Mouse (Mus musculus) lung, embryonic 16.5 days (tissue): ENCODE measurements at regions not wholly inside any gene's neighbourhood (a gene's known extent, or its start where the extent isn't known, plus 50 kb on each side); places are given as distances from the start of the nearest gene placed in this dataset.

Experiments used
- ATAC-seq: fragments of 200-750 bp; cut with Nextera tagmentation; 2 replicates; pipeline ENCODE4 v1.8.0; 2017; ENCODE audit warnings: low read depth, mild to moderate bottlenecking, moderate library complexity
- H3K27ac ChIP-seq: fragments of 300-500 bp; sonication (generic); 2 replicates; pipeline ENCODE4 v1.5.1; 2014; ENCODE audit warnings: mild to moderate bottlenecking, control low read depth, low read length
- H3K27me3 ChIP-seq: fragments of 300-500 bp; sonication (generic); 2 replicates; pipeline ENCODE4 v1.6.1; 2014; ENCODE audit warnings: low read depth, low read length, mixed read lengths; ENCODE audit not compliant: control insufficient read depth, insufficient read depth
- H3K36me3 ChIP-seq: fragments of 300-500 bp; sonication (generic); 2 replicates; pipeline ENCODE4 v1.6.1; 2014; ENCODE audit warnings: low read length; ENCODE audit not compliant: control insufficient read depth, insufficient read depth
- H3K4me1 ChIP-seq: fragments of 300-500 bp; sonication (generic); replicated peaks from 2 replicates; pipeline ENCODE4 v1.6.1; 2014; ENCODE audit warnings: low read length, mixed read lengths; ENCODE audit not compliant: control insufficient read depth, insufficient read depth
- H3K4me2 ChIP-seq: fragments of 300-500 bp; sonication (generic); 2 replicates; pipeline ENCODE4 v1.6.1; 2014; ENCODE audit warnings: low read depth, low read length, control low read depth
- H3K4me3 ChIP-seq: fragments of 300-500 bp; sonication (generic); 2 replicates; pipeline ENCODE4 v1.5.1; 2014; ENCODE audit warnings: mild to moderate bottlenecking, low read length, control low read depth
- H3K9ac ChIP-seq: fragments of 300-500 bp; sonication (generic); 2 replicates; pipeline ENCODE4 v1.6.1; 2014; ENCODE audit warnings: low read length, control low read depth
- H3K9me3 ChIP-seq: fragments of 300-500 bp; sonication (generic); 2 replicates; pipeline ENCODE4 v1.6.1; 2016; ENCODE audit warnings: low read length; ENCODE audit not compliant: control insufficient read depth
- WGBS: fragments of 180-500 bp; shearing (Covaris S2); extraction: QIAGEN DNeasy Blood & Tissue Kit; methylation state at CpG from one replicate; pipeline ENCODE4 v1.1.7; 2014; 5-methylcytosine and 5-hydroxymethylcytosine counted together

- Histone ChIP-seq H3K9ac (no peak overlapping the region), H3K4me2 (no peak overlapping the region), H3K27ac (no peak overlapping the region), H3K4me1 (no peaks in the 10 kb centered on the region), H3K9me3 (no peaks in the 10 kb centered on the region; the same call in 1 of the 2 replicates), H3K4me3 (no peak overlapping the region), H3K36me3 (no peaks in the 10 kb centered on the region), H3K27me3 (no peaks in the 10 kb centered on the region)
- ATAC-seq, result no peak
- 87% methylated on average over 1 of the region's 1 CpGs for WGBS
These were observed 185.9 kb upstream of the Npsr1 start for GRCm38 (mm10) chr9:23911851-23912250.

- ATAC-seq, result no peak
- H3K4me2 ChIP-seq, result no peak overlapping the region
- no peaks in the 10 kb centered on the region for H3K4me1 ChIP-seq
- H3K4me3 ChIP-seq, result no peak overlapping the region
- H3K9me3 ChIP-seq, result no peaks in the 10 kb centered on the region; the same call in 1 of the 2 replicates
- H3K36me3 ChIP-seq, result no peaks in the 10 kb centered on the region
- WGBS, result 91% methylated on average over 5 of the region's 5 CpGs
- no peak overlapping the region for H3K9ac ChIP-seq
- no peak overlapping the region for H3K27ac ChIP-seq
- H3K27me3 ChIP-seq, result no peaks in the 10 kb centered on the region
These were observed 180.5 kb upstream of the Npsr1 start for GRCm38 (mm10) chr9:23917345-23917744.

GRCm38 (mm10) chr9:23919191-23919904 lies 178.4 kb upstream of the Npsr1 start:
- Histone ChIP-seq H3K4me3 (no peak overlapping the region), H3K27me3 (no peaks in the 10 kb centered on the region), H3K4me2 (no peak overlapping the region), H3K9me3 (no peaks in the 10 kb centered on the region; the same call in 1 of the 2 replicates), H3K27ac (no peak overlapping the region), H3K4me1 (no peaks in the 10 kb centered on the region), H3K9ac (no peak overlapping the region), H3K36me3 (no peaks in the 10 kb centered on the region)
- no peak for ATAC-seq
- 66% methylated on average over 3 of the region's 3 CpGs for WGBS

GRCm38 (mm10) chr9:23932185-23932584 lies 165.6 kb upstream of the Npsr1 start:
- no peak for ATAC-seq
- no peaks in the 10 kb centered on the region for H3K9me3 ChIP-seq
- H3K4me1 ChIP-seq, result no peaks in the 10 kb centered on the region
- H3K36me3 ChIP-seq, result no peaks in the 10 kb centered on the region
- no peak overlapping the region for H3K9ac ChIP-seq
- H3K4me2 ChIP-seq, result no peak overlapping the region
- H3K4me3 ChIP-seq, result no peak overlapping the region
- H3K27ac ChIP-seq, result no peak overlapping the region
- no peaks in the 10 kb centered on the region for H3K27me3 ChIP-seq

- H3K9me3 ChIP-seq, result no peaks in the 10 kb centered on the region
- no peaks in the 10 kb centered on the region for H3K27me3 ChIP-seq
- no peak overlapping the region for H3K9ac ChIP-seq
- no peak overlapping the region for H3K4me2 ChIP-seq
- H3K36me3 ChIP-seq, result no peaks in the 10 kb centered on the region
- no peak overlapping the region for H3K4me3 ChIP-seq
- no peak for ATAC-seq
- WGBS, result 74% methylated on average over 3 of the region's 3 CpGs
- no peaks in the 10 kb centered on the region for H3K4me1 ChIP-seq
- H3K27ac ChIP-seq, result no peak overlapping the region
These were observed 163.5 kb upstream of the Npsr1 start for GRCm38 (mm10) chr9:23934282-23934681.

- H3K4me3 ChIP-seq, result no peak overlapping the region
- H3K4me2 ChIP-seq, result no peak overlapping the region
- no peak overlapping the region for H3K9ac ChIP-seq
- ATAC-seq, result no peak
- H3K36me3 ChIP-seq, result no peaks in the 10 kb centered on the region
- WGBS, result 92% methylated on average over 2 of the region's 2 CpGs
- H3K27ac ChIP-seq, result no peak overlapping the region
- H3K27me3 ChIP-seq, result no peaks in the 10 kb centered on the region
- no peaks in the 10 kb centered on the region for H3K9me3 ChIP-seq
- no peaks in the 10 kb centered on the region for H3K4me1 ChIP-seq
These were observed 145.3 kb upstream of the Npsr1 start for GRCm38 (mm10) chr9:23952543-23952942.

GRCm38 (mm10) chr9:23956593-23956992 lies 141.2 kb upstream of the Npsr1 start:
- H3K9ac ChIP-seq, result no peak overlapping the region
- no peaks in the 10 kb centered on the region for H3K9me3 ChIP-seq
- H3K27ac ChIP-seq, result no peak overlapping the region
- no peaks in the 10 kb centered on the region for H3K4me1 ChIP-seq
- H3K36me3 ChIP-seq, result no peaks in the 10 kb centered on the region
- peak; percentile 81 for ATAC-seq
- no peak overlapping the region for H3K4me2 ChIP-seq
- H3K27me3 ChIP-seq, result no peaks in the 10 kb centered on the region
- H3K4me3 ChIP-seq, result no peak overlapping the region

- Histone ChIP-seq H3K9ac (no peak overlapping the region), H3K4me3 (no peak overlapping the region), H3K9me3 (no peaks in the 10 kb centered on the region), H3K4me1 (no peaks in the 10 kb centered on the region), H3K4me2 (no peak overlapping the region), H3K36me3 (no peaks in the 10 kb centered on the region), H3K27ac (no peak overlapping the region), H3K27me3 (no peaks in the 10 kb centered on the region)
- ATAC-seq, result no peak
- 68% methylated on average over 2 of the region's 2 CpGs for WGBS
These were observed 128.1 kb upstream of the Npsr1 start for GRCm38 (mm10) chr9:23969736-23970135.

- Histone ChIP-seq H3K36me3 (no peaks in the 10 kb centered on the region), H3K27me3 (no peaks in the 10 kb centered on the region), H3K9ac (no peak overlapping the region), H3K27ac (no peak overlapping the region), H3K4me2 (no peak overlapping the region), H3K9me3 (no peaks in the 10 kb centered on the region), H3K4me1 (no peaks in the 10 kb centered on the region), H3K4me3 (no peak overlapping the region)
- no peak for ATAC-seq
- 41% methylated on average over 1 of the region's 1 CpGs for WGBS
These were observed 124.6 kb upstream of the Npsr1 start for GRCm38 (mm10) chr9:23973206-23973605.

GRCm38 (mm10) chr9:23977574-23977973 lies 120.2 kb upstream of the Npsr1 start:
- H3K9ac ChIP-seq, result no peak overlapping the region
- no peak overlapping the region for H3K4me3 ChIP-seq
- no peaks in the 10 kb centered on the region for H3K9me3 ChIP-seq
- H3K4me1 ChIP-seq, result no peaks in the 10 kb centered on the region
- no peak overlapping the region for H3K4me2 ChIP-seq
- ATAC-seq, result no peak
- WGBS, result 59% methylated on average over 4 of the region's 4 CpGs
- H3K27me3 ChIP-seq, result no peaks in the 10 kb centered on the region
- H3K27ac ChIP-seq, result no peak overlapping the region
- H3K36me3 ChIP-seq, result no peaks in the 10 kb centered on the region
